Mouse (Mus musculus): ENCODE data around the gene P4ha1. TPM values are rescaled to one million over a fixed set of nuclear protein-coding genes. Genes with fewer than 3 reads are reported as not detected.
"Not testable (repeated sequence)": the region's sequence is repeated elsewhere in the genome, so short reads cannot be mapped to it uniquely, and the experiment has no call there.

P4ha1 gene
- polyA plus RNA-seq, 1 experiment from 2014 or later, result 42.6 TPM

GRCm38 (mm10) chr10:59386951-59387350 is 63.9 kb downstream of the P4ha1 start:
- no peak overlapping the region for H3K27ac ChIP-seq
- no peak overlapping the region for H3K9ac ChIP-seq
- 88% methylated on average over 8 of the region's 8 CpGs for WGBS

GRCm38 (mm10) chr10:59389652-59390051 is 66.6 kb downstream of the P4ha1 start:
- Histone ChIP-seq H3K27me3 (replicated peaks) (no peaks in the 10 kb centered on the region), H3K4me1 (no peaks in the 10 kb centered on the region), H3K9ac (no peak overlapping the region), H3K27ac (no peak overlapping the region), H3K4me3 (no peak overlapping the region), H3K9me3 (peaks cover 4% of the 10 kb centered on the region; the same call in 1 of the 2 replicates), H3K4me2 (replicated peaks) (no peak overlapping the region), H3K36me3 (no peaks in the 10 kb centered on the region)
- WGBS, result 91% methylated on average over 3 of the region's 3 CpGs
- ATAC-seq (ENCODE audit: low FRiP score, low read depth), result no peak

More at GRCm38 (mm10) chr10:59386951-59387350, 63.9 kb downstream of the P4ha1 start:
- no peak overlapping the region for H3K4me2 ChIP-seq (replicated peaks)
- H3K27me3 ChIP-seq (replicated peaks), result no peaks in the 10 kb centered on the region
- no peaks in the 10 kb centered on the region for H3K4me1 ChIP-seq
- H3K9me3 ChIP-seq, result peaks cover 4% of the 10 kb centered on the region; the same call in 1 of the 2 replicates
- H3K36me3 ChIP-seq, result no peaks in the 10 kb centered on the region
- no peak overlapping the region for H3K4me3 ChIP-seq
- no peak for ATAC-seq (ENCODE audit: low FRiP score, low read depth)

GRCm38 (mm10) chr10:59391907-59392306 is 68.8 kb downstream of the P4ha1 start:
- ATAC-seq (ENCODE audit: low FRiP score, low read depth), result no peak
- no peaks in the 10 kb centered on the region for H3K36me3 ChIP-seq
- no peaks in the 10 kb centered on the region for H3K27me3 ChIP-seq (replicated peaks)
- no peak overlapping the region for H3K4me3 ChIP-seq
- no peaks in the 10 kb centered on the region for H3K4me1 ChIP-seq
- H3K4me2 ChIP-seq (replicated peaks), result no peak overlapping the region
- H3K9ac ChIP-seq, result no peak overlapping the region
- peaks cover 4% of the 10 kb centered on the region; the same call in 1 of the 2 replicates for H3K9me3 ChIP-seq
- WGBS, result 63% methylated on average over 4 of the region's 4 CpGs
- no peak overlapping the region for H3K27ac ChIP-seq

GRCm38 (mm10) chr10:59395461-59395860 is 72.4 kb downstream of the P4ha1 start, which contains the start of gene Gm10273:
Gm10273 (plus strand) TSS chr10:59395632.
- 94% methylated on average over 12 of the region's 25 CpGs for WGBS
- not testable (repeated sequence) for H3K4me3 ChIP-seq; H3K4me1 ChIP-seq; H3K9ac ChIP-seq; H3K27me3 ChIP-seq (replicated peaks); ATAC-seq (ENCODE audit: low FRiP score, low read depth); H3K9me3 ChIP-seq; H3K4me2 ChIP-seq (replicated peaks); H3K36me3 ChIP-seq; H3K27ac ChIP-seq

DNA sequence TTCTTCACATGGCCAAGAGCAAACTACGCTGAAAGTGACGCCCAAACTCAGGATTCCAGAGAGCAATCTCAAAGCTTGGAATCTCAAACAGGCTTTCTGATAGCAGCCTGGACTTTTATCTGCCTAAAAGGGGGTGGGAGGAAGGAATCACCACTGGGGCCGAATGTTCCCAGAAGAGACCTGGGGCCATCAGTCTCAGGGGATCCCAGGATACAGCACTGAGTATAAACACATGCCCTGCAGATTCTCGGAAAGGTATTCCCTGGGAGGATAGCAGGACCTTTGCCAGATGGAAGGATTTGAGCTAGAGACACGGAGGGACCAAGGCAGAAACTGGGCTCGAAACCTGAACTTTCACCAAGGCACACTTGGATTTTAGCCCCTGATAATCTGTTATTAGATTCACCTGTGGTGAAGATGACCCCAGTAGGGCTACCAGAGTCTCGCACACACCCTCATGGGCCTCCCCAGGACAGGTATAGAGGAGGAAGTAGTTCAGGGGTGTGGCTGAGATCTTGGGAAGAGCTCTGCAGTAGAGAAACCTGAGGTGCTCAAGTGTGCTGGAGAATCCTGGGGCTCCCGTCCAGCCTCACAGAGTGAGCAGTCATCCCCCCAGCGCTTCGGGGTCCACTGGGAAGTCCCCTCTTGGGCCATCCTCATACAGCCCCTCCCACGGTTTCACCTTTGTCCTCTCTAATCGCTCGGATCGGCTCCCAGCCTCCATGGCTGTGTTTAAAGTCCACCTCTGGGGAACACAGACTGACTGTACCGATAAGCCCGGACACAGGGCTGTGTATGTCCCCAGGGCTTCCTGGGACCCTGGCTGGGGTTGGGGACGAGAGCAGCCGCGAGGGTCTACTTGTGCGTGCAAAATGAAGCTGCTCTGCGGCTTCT is 80.0 kb downstream of the P4ha1 start, which contains the start of gene Pla2g12b:
Gene Pla2g12b, plus strand, starts transcription at position 762 of the 894 bp plus-strand sequence.
- no peak within 1 kb of the TSS for H3K27ac ChIP-seq
- 84% methylated on average over 21 of the region's 21 CpGs for WGBS
- no peaks in the 10 kb centered on the region for H3K4me1 ChIP-seq
- H3K9ac ChIP-seq, result no peak within 1 kb of the TSS
- H3K36me3 ChIP-seq, result no peaks in the 10 kb centered on the region
- no peaks in the 10 kb centered on the region for H3K9me3 ChIP-seq
- H3K27me3 ChIP-seq (replicated peaks), result no peaks in the 10 kb centered on the region
- no peak for ATAC-seq (ENCODE audit: low FRiP score, low read depth)
- H3K4me3 ChIP-seq, result no peak within 1 kb of the TSS
- no peak within 1 kb of the TSS for H3K4me2 ChIP-seq (replicated peaks)

- H3K36me3 ChIP-seq, result no peaks in the 10 kb centered on the region
- WGBS, result 78% methylated on average over 10 of the region's 10 CpGs
Observed at GRCm38 (mm10) chr10:59403793-59404149, 80.7 kb downstream of the P4ha1 start.

GRCm38 (mm10) chr10:59408499-59408898 is 85.4 kb downstream of the P4ha1 start:
- WGBS, result 43% methylated on average over 6 of the region's 6 CpGs

More at GRCm38 (mm10) chr10:59403793-59404149, 80.7 kb downstream of the P4ha1 start:
- no peak for ATAC-seq (ENCODE audit: low FRiP score, low read depth)
- Histone ChIP-seq H3K4me3 (no peak overlapping the region), H3K4me1 (no peaks in the 10 kb centered on the region), H3K9me3 (no peaks in the 10 kb centered on the region), H3K4me2 (replicated peaks) (no peak overlapping the region), H3K9ac (no peak overlapping the region), H3K27me3 (replicated peaks) (no peaks in the 10 kb centered on the region), H3K27ac (no peak overlapping the region)

GRCm38 (mm10) chr10:59410264-59410663 is 87.2 kb downstream of the P4ha1 start:
- ATAC-seq (ENCODE audit: low FRiP score, low read depth), result no peak
- H3K27ac ChIP-seq, result no peak overlapping the region
- no peak overlapping the region for H3K4me2 ChIP-seq (replicated peaks)
- no peaks in the 10 kb centered on the region for H3K9me3 ChIP-seq
- WGBS, result 78% methylated on average over 12 of the region's 12 CpGs
- H3K36me3 ChIP-seq, result no peaks in the 10 kb centered on the region
- H3K9ac ChIP-seq, result no peak overlapping the region
- H3K4me3 ChIP-seq, result no peak overlapping the region
- H3K4me1 ChIP-seq, result no peaks in the 10 kb centered on the region
- no peaks in the 10 kb centered on the region for H3K27me3 ChIP-seq (replicated peaks)

More at GRCm38 (mm10) chr10:59408499-59408898, 85.4 kb downstream of the P4ha1 start:
- Histone ChIP-seq H3K27ac (no peak overlapping the region), H3K4me1 (no peaks in the 10 kb centered on the region), H3K27me3 (replicated peaks) (no peaks in the 10 kb centered on the region), H3K9me3 (no peaks in the 10 kb centered on the region), H3K9ac (no peak overlapping the region), H3K36me3 (no peaks in the 10 kb centered on the region), H3K4me2 (replicated peaks) (no peak overlapping the region), H3K4me3 (no peak overlapping the region)
- no peak for ATAC-seq (ENCODE audit: low FRiP score, low read depth)

- Histone ChIP-seq H3K36me3 (no peaks in the 10 kb centered on the region), H3K27me3 (replicated peaks) (no peaks in the 10 kb centered on the region), H3K4me1 (no peaks in the 10 kb centered on the region), H3K9me3 (no peaks in the 10 kb centered on the region), H3K27ac (no peak overlapping the region), H3K4me3 (no peak overlapping the region), H3K4me2 (replicated peaks) (no peak overlapping the region), H3K9ac (no peak overlapping the region)
- ATAC-seq (ENCODE audit: low FRiP score, low read depth), result no peak
- WGBS, result 94% methylated on average over 4 of the region's 4 CpGs
Observed at GRCm38 (mm10) chr10:59413711-59414110, 90.6 kb downstream of the P4ha1 start.

DNA sequence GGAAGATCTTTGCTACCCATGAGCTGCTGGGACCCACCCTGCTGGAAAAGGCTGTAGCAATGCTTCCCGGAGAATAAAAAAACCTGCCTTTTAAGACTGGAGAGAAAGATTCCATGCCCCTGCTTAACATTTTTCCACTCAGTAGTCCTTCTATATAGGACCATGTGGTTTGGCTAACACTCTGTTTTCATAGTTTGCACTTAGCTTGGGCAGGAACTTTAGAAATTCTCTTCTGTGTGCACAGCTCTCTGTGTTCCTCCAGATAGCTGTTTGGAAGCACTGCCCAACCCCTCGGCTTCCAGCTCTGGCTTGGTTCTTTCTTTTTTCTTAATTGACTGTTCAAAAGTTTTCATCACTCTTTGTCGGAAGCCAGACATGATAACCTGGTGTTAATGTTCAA is 93.5 kb downstream of the P4ha1 start:
- Histone ChIP-seq H3K4me3 (no peak overlapping the region), H3K36me3 (no peaks in the 10 kb centered on the region), H3K9ac (no peak overlapping the region), H3K4me1 (no peaks in the 10 kb centered on the region), H3K9me3 (no peaks in the 10 kb centered on the region), H3K27ac (no peak overlapping the region), H3K4me2 (replicated peaks) (no peak overlapping the region), H3K27me3 (replicated peaks) (no peaks in the 10 kb centered on the region)
- 88% methylated on average over 3 of the region's 3 CpGs for whole genome bisulfite sequencing
- no peak for ATAC-seq (ENCODE audit: low FRiP score, low read depth)

GRCm38 (mm10) chr10:59419516-59419915 is 96.4 kb downstream of the P4ha1 start:
- no peak overlapping the region for H3K9ac ChIP-seq
- no peak overlapping the region for H3K4me2 ChIP-seq (replicated peaks)
- no peak for ATAC-seq (ENCODE audit: low FRiP score, low read depth)
- H3K9me3 ChIP-seq, result no peaks in the 10 kb centered on the region
- no peaks in the 10 kb centered on the region for H3K27me3 ChIP-seq (replicated peaks)
- H3K36me3 ChIP-seq, result no peaks in the 10 kb centered on the region
- H3K27ac ChIP-seq, result no peak overlapping the region
- WGBS, result 92% methylated on average over 4 of the region's 4 CpGs
- H3K4me1 ChIP-seq, result no peaks in the 10 kb centered on the region
- H3K4me3 ChIP-seq, result no peak overlapping the region

Data from neural tube, embryonic 12.5 days (tissue).